Mouse (Mus musculus) thymus, adult 2 months (tissue): ENCODE results near the gene Cped1. TPM values are rescaled to one million over a fixed set of nuclear protein-coding genes. Genes with fewer than 3 reads are reported as not detected.

ENCODE experiments used
- DNase-seq: peaks from one replicate; pipeline ENCODE4 v3.0.0; 2021
- H3K27ac ChIP-seq: fragments of 200-500 bp; 2 replicates; pipeline ENCODE4 v1.5.1; 2012; ENCODE audit warnings: low read length, control low read depth; ENCODE audit not compliant: control insufficient read depth, insufficient read depth
- H3K27me3 ChIP-seq: fragments of 200-500 bp; 2 replicates; pipeline ENCODE4 v1.6.1; 2012; ENCODE audit warnings: mild to moderate bottlenecking, low read length, moderate library complexity, mixed read lengths; ENCODE audit not compliant: control insufficient read depth, insufficient read depth
- H3K36me3 ChIP-seq: fragments of 200-500 bp; 2 replicates; pipeline ENCODE4 v1.6.1; 2012; ENCODE audit warnings: mild to moderate bottlenecking, low read length, moderate library complexity; ENCODE audit not compliant: control insufficient read depth, insufficient read depth
- H3K4me1 ChIP-seq: fragments of 200-500 bp; replicated peaks from 2 replicates; pipeline ENCODE4 v1.6.1; 2012; ENCODE audit warnings: low read length; ENCODE audit not compliant: control insufficient read depth, insufficient read depth
- H3K4me3 ChIP-seq: fragments of 200-500 bp; 2 replicates; pipeline ENCODE4 v1.5.1; 2012; ENCODE audit warnings: mild to moderate bottlenecking, low read length, control low read depth, moderate library complexity; ENCODE audit not compliant: control insufficient read depth, insufficient read depth
- CTCF ChIP-seq: fragments of 200-500 bp; IDR thresholded peaks from 2 replicates; pipeline ENCODE4 v1.5.1; 2012; ENCODE audit warnings: mild to moderate bottlenecking, control low read depth, low read length, moderate library complexity, borderline replicate concordance; ENCODE audit not compliant: control insufficient read depth, poor library complexity, insufficient read depth; ENCODE audit errors: extremely low read depth
- POLR2A ChIP-seq: fragments of 200-500 bp; IDR thresholded peaks from 2 replicates; pipeline ENCODE4 v1.6.1; 2012; ENCODE audit warnings: mild to moderate bottlenecking, low read length, control low read depth, moderate library complexity; ENCODE audit not compliant: control insufficient read depth, poor library complexity, insufficient read depth; ENCODE audit errors: extremely low read depth
- WGBS: fragments of 180-500 bp; shearing (Covaris S2); methylation state at CpG from one replicate; pipeline ENCODE4 v1.1.7; 2018; 5-methylcytosine and 5-hydroxymethylcytosine counted together
- polyA plus RNA-seq: library from polyadenylated mRNA; depleted of rRNA; stranded (reverse); fragments of >200 nt; gene quantifications from 2 replicates; pipeline ENCODE4 v1.2.3, GENCODE M21; 2012

Cped1 gene
- polyA plus RNA-seq, 1 experiment = 1.7 TPM

GRCm38 (mm10) chr6:22135038-22135631, 149.4 kb downstream of the Cped1 start:
- DNase-seq = no peak
- WGBS = 17% methylated on average over 10 of the region's 10 CpGs
- Histone ChIP-seq H3K27ac (no peak overlapping the region), H3K27me3 (no peaks in the 10 kb centered on the region), H3K4me3 (no peak overlapping the region), H3K4me1 (no peaks in the 10 kb centered on the region), H3K36me3 (no peaks in the 10 kb centered on the region)
- no peak for TF ChIP-seq CTCF

- Histone ChIP-seq H3K4me3 (no peak overlapping the region), H3K36me3 (no peaks in the 10 kb centered on the region), H3K27ac (no peak overlapping the region), H3K27me3 (no peaks in the 10 kb centered on the region), H3K4me1 (no peaks in the 10 kb centered on the region; the same call in 1 of the 2 replicates)
- no peak for TF ChIP-seq CTCF
- TF ChIP-seq POLR2A = no peak
- WGBS = 93% methylated on average over 10 of the region's 10 CpGs
- DNase-seq = no peak
Measured at GRCm38 (mm10) chr6:22136805-22137204, 151.1 kb downstream of the Cped1 start.

- TF ChIP-seq CTCF (no peak), POLR2A (no peak)
- H3K27ac ChIP-seq = no peak overlapping the region
- no peak for DNase-seq
- no peaks in the 10 kb centered on the region for H3K27me3 ChIP-seq
- H3K4me3 ChIP-seq = no peak overlapping the region
- no peaks in the 10 kb centered on the region; the same call in 1 of the 2 replicates for H3K4me1 ChIP-seq
- WGBS = 64% methylated on average over 8 of the region's 8 CpGs
- H3K36me3 ChIP-seq = no peaks in the 10 kb centered on the region
Measured at GRCm38 (mm10) chr6:22140786-22141185, 155.1 kb downstream of the Cped1 start.

- Histone ChIP-seq H3K36me3 (no peaks in the 10 kb centered on the region), H3K27ac (no peak overlapping the region), H3K27me3 (no peaks in the 10 kb centered on the region), H3K4me1 (no peaks in the 10 kb centered on the region), H3K4me3 (no peak overlapping the region)
- TF ChIP-seq POLR2A = no peak
- TF ChIP-seq CTCF = no peak
- WGBS = 99% methylated on average over 4 of the region's 4 CpGs
- no peak for DNase-seq
Measured at GRCm38 (mm10) chr6:22147236-22147635, 161.5 kb downstream of the Cped1 start.

- no peak for DNase-seq
- 94% methylated on average over 2 of the region's 2 CpGs for WGBS
Measured at GRCm38 (mm10) chr6:22148511-22148910, 162.8 kb downstream of the Cped1 start.

GRCm38 (mm10) chr6:22157461-22157860, 171.7 kb downstream of the Cped1 start:
- H3K36me3 ChIP-seq = no peaks in the 10 kb centered on the region
- H3K4me3 ChIP-seq = no peak overlapping the region
- no peak for DNase-seq
- H3K27me3 ChIP-seq = no peaks in the 10 kb centered on the region
- no peaks in the 10 kb centered on the region for H3K4me1 ChIP-seq
- H3K27ac ChIP-seq = no peak overlapping the region
- 97% methylated on average over 5 of the region's 5 CpGs for WGBS
- TF ChIP-seq CTCF (no peak), POLR2A (no peak)

More at GRCm38 (mm10) chr6:22148511-22148910, 162.8 kb downstream of the Cped1 start:
- Histone ChIP-seq H3K36me3 (no peaks in the 10 kb centered on the region), H3K27ac (no peak overlapping the region), H3K4me1 (no peaks in the 10 kb centered on the region), H3K27me3 (no peaks in the 10 kb centered on the region), H3K4me3 (no peak overlapping the region)
- no peak for TF ChIP-seq POLR2A
- no peak for TF ChIP-seq CTCF

GRCm38 (mm10) chr6:22161944-22162343, 176.2 kb downstream of the Cped1 start:
- no peak overlapping the region for H3K27ac ChIP-seq
- no peak for TF ChIP-seq POLR2A

More at GRCm38 (mm10) chr6:22161944-22162343, 176.2 kb downstream of the Cped1 start:
- Histone ChIP-seq H3K4me1 (no peaks in the 10 kb centered on the region), H3K4me3 (no peak overlapping the region), H3K27me3 (no peaks in the 10 kb centered on the region), H3K36me3 (no peaks in the 10 kb centered on the region)
- DNase-seq = no peak
- 70% methylated on average over 1 of the region's 1 CpGs for WGBS
